Mouse (Mus musculus): ENCODE measurements around the gene Tmed8. TPM values are rescaled to one million over a fixed set of nuclear protein-coding genes. Genes with fewer than 3 reads are reported as not detected.

Tmed8 gene
- polyA plus RNA-seq (2012; rRNA removed) = 16.0 and 16.5 TPM in 2 replicates

GRCm38 (mm10) chr12:87199973-87200586 is at the start of gene Tmed8:
TSS of gene Tmed8 (minus strand) at chr12:87200454.

GRCm38 (mm10) chr12:87238632-87239031 is 38.4 kb upstream of the Tmed8 start, which contains the start of gene Noxred1:
TSS of gene Noxred1 (minus strand) at chr12:87238732.

GRCm38 (mm10) chr12:87199206-87199972 is 865 bp downstream of the Tmed8 start, which contains the start of gene Samd15:
TSS of gene Samd15 (plus strand) at chr12:87199723.

GRCm38 (mm10) chr12:87147395-87148089 is 52.7 kb downstream of the Tmed8 start, which contains the start of gene Pomt2:
TSS of gene Pomt2 (minus strand) at chr12:87147968.

GRCm38 (mm10) chr12:87146966-87147365 is 53.3 kb downstream of the Tmed8 start, which contains the start of gene Gstz1:
TSS of gene Gstz1 (plus strand) at chr12:87147165.

Other genes starting within 250 kb of the Tmed8 start
- 19.1 and 22.9 TPM in 2 replicates for gene Zdhhc22, start 210.0 kb downstream of the Tmed8 start, polyA plus RNA-seq (2012; rRNA removed)
- gene Tmem63c, start 179.1 kb downstream of the Tmed8 start, polyA plus RNA-seq (2012; rRNA removed) = 28.4 and 28.9 TPM in 2 replicates
- gene Ngb, start 97.9 kb downstream of the Tmed8 start, polyA plus RNA-seq (2012; rRNA removed) = 6.0 and 6.8 TPM in 2 replicates
- 62.8 and 64.3 TPM in 2 replicates for gene Gstz1, start 53.3 kb downstream of the Tmed8 start, polyA plus RNA-seq (2012; rRNA removed)
- gene Pomt2, start 52.5 kb downstream of the Tmed8 start, polyA plus RNA-seq (2012; rRNA removed) = 18.9 and 20.1 TPM in 2 replicates
- gene Samd15, start 731 bp downstream of the Tmed8 start, polyA plus RNA-seq (2012; rRNA removed) = 1.7 and 2.4 TPM in 2 replicates
- gene Noxred1, start 38.3 kb upstream of the Tmed8 start, polyA plus RNA-seq (2012; rRNA removed) = 2.2 and 2.9 TPM in 2 replicates
- 65.6 and 66.4 TPM in 2 replicates for gene Vipas39, start 65.8 kb upstream of the Tmed8 start, polyA plus RNA-seq (2012; rRNA removed)
- gene Ahsa1, start 66.0 kb upstream of the Tmed8 start, polyA plus RNA-seq (2012; rRNA removed) = 217 and 227 TPM in 2 replicates
- gene Ism2, start 99.3 kb upstream of the Tmed8 start, polyA plus RNA-seq (2012; rRNA removed) = 0.65 and 1.0 TPM in 2 replicates
- 40.1 and 46.7 TPM in 2 replicates for gene Sptlc2, start 187.9 kb upstream of the Tmed8 start, polyA plus RNA-seq (2012; rRNA removed)
- 82.2 and 91.3 TPM in 2 replicates for gene Slirp, start 243.4 kb upstream of the Tmed8 start, polyA plus RNA-seq (2012; rRNA removed)
- 27.1 and 29.2 TPM in 2 replicates for gene Alkbh1, start 243.6 kb upstream of the Tmed8 start, polyA plus RNA-seq (2012; rRNA removed)